Mouse (Mus musculus): ENCODE results near the gene Bhlha15.

- TF ChIP-seq GATA1 (IDR thresholded peaks at IDR 0.05; ENCODE audit: borderline replicate concordance, low read length) (no peak), FLI1 (IDR thresholded peaks at IDR 0.05; ENCODE audit: low read length) (no peak)
Measured at GRCm38 (mm10) chr5:144203398-144203959, 13.4 kb downstream of the Bhlha15 start.

Measured in megakaryocyte, embryonic 14.5 days (primary cell).